Mouse (Mus musculus) intestine, postnatal 0 days (tissue): Measurements from ENCODE around the gene Bloc1s6. TPM values are rescaled to one million over a fixed set of nuclear protein-coding genes. Genes with fewer than 3 reads are reported as not detected.

Experiments
- ATAC-seq: fragments of 200-750 bp; cut with Nextera tagmentation; 2 replicates; pipeline ENCODE4 v1.8.0; 2017; ENCODE audit warnings: mild to moderate bottlenecking, moderate TSS enrichment, moderate library complexity
- H3K27ac ChIP-seq: fragments of 300-500 bp; sonication (generic); 2 replicates; pipeline ENCODE4 v1.5.1; 2014; ENCODE audit warnings: mild to moderate bottlenecking, low read depth, low read length, moderate library complexity
- H3K27me3 ChIP-seq: fragments of 300-500 bp; sonication (generic); replicated peaks from 2 replicates; pipeline ENCODE4 v1.6.1; 2014; ENCODE audit warnings: low read length, mixed read lengths; ENCODE audit not compliant: control insufficient read depth, insufficient read depth
- H3K36me3 ChIP-seq: fragments of 300-500 bp; sonication (generic); 2 replicates; pipeline ENCODE4 v1.6.1; 2014; ENCODE audit warnings: mild to moderate bottlenecking, moderate library complexity; ENCODE audit not compliant: control insufficient read depth, insufficient read depth
- H3K4me1 ChIP-seq: fragments of 300-500 bp; sonication (generic); replicated peaks from 2 replicates; pipeline ENCODE4 v1.6.1; 2014; ENCODE audit warnings: antibody characterized with exemption, low read length, mixed read lengths; ENCODE audit not compliant: control insufficient read depth, insufficient read depth
- H3K4me2 ChIP-seq: fragments of 300-500 bp; sonication (generic); replicated peaks from 2 replicates; pipeline ENCODE4 v1.6.1; 2014; ENCODE audit warnings: low read depth, mild to moderate bottlenecking, moderate library complexity
- H3K4me3 ChIP-seq: fragments of 300-500 bp; sonication (generic); 2 replicates; pipeline ENCODE4 v1.5.1; 2014; ENCODE audit warnings: low read depth, low read length
- H3K9ac ChIP-seq: fragments of 300-500 bp; sonication (generic); 2 replicates; pipeline ENCODE4 v1.6.1; 2014; ENCODE audit warnings: mild to moderate bottlenecking, low read depth, low read length
- H3K9me3 ChIP-seq: fragments of 300-500 bp; sonication (generic); 2 replicates; pipeline ENCODE4 v1.6.1; 2016; ENCODE audit warnings: mixed run types; ENCODE audit not compliant: control insufficient read depth
- CTCF ChIP-seq: sonication (generic); IDR thresholded peaks from 2 replicates; pipeline ENCODE4 v1.5.1; 2016; ENCODE audit warnings: low read depth, mild to moderate bottlenecking, control low read depth, antibody characterized with exemption, moderate library complexity
- WGBS: fragments of 180-500 bp; shearing (Covaris S2); extraction: QIAGEN DNeasy Blood & Tissue Kit; methylation state at CpG from one replicate; pipeline ENCODE4 v1.1.7; 2014; 5-methylcytosine and 5-hydroxymethylcytosine counted together
- polyA plus RNA-seq: library from polyadenylated mRNA; unstranded; fragments of >200 nt; fragmentation: Nextera tagmentation; extraction: Ambion mirVana; gene quantifications from 2 replicates; pipeline ENCODE4 v1.2.1, GENCODE M21; 2015

The Bloc1s6 gene
- polyA plus RNA-seq, 1 experiment from 2014 or later, result 38.3 TPM

GRCm38 (mm10) chr2:122704572-122704971 is 33.7 kb upstream of the Bloc1s6 start:
- no peaks in the 10 kb centered on the region for H3K27me3 ChIP-seq
- ATAC-seq, result no peak
- no peaks in the 10 kb centered on the region for H3K9me3 ChIP-seq
- H3K4me1 ChIP-seq, result peaks cover 5% of the 10 kb centered on the region
- peak overlapping the region; percentile 10; the same call in 1 of the 2 replicates for H3K27ac ChIP-seq
- H3K36me3 ChIP-seq, result no peaks in the 10 kb centered on the region
- TF ChIP-seq CTCF, result no peak
- no peak overlapping the region for H3K4me2 ChIP-seq
- 25% methylated on average over 2 of the region's 2 CpGs for WGBS
- no peak overlapping the region for H3K4me3 ChIP-seq
- no peak overlapping the region for H3K9ac ChIP-seq

GRCm38 (mm10) chr2:122708080-122708479 is 30.2 kb upstream of the Bloc1s6 start:
- Histone ChIP-seq H3K9me3 (no peaks in the 10 kb centered on the region), H3K27ac (peak overlapping the region; percentile 65; the same call in 1 of the 2 replicates), H3K4me2 (no peak overlapping the region), H3K4me1 (no peaks in the 10 kb centered on the region; the same call in 1 of the 2 replicates), H3K36me3 (no peaks in the 10 kb centered on the region), H3K27me3 (no peaks in the 10 kb centered on the region), H3K9ac (no peak overlapping the region), H3K4me3 (no peak overlapping the region)
- WGBS, result 32% methylated on average over 3 of the region's 3 CpGs
- ATAC-seq, result peak; percentile 96
- no peak for TF ChIP-seq CTCF

GRCm38 (mm10) chr2:122709156-122709555 is 29.1 kb upstream of the Bloc1s6 start:
- Histone ChIP-seq H3K4me1 (no peaks in the 10 kb centered on the region; the same call in 1 of the 2 replicates), H3K9ac (no peak overlapping the region), H3K4me2 (no peak overlapping the region), H3K36me3 (no peaks in the 10 kb centered on the region), H3K4me3 (no peak overlapping the region), H3K27ac (peak overlapping the region; percentile 65; the same call in 1 of the 2 replicates), H3K9me3 (no peaks in the 10 kb centered on the region), H3K27me3 (no peaks in the 10 kb centered on the region)
- no peak for ATAC-seq
- 85% methylated on average over 1 of the region's 1 CpGs for WGBS
- no peak for TF ChIP-seq CTCF

DNA sequence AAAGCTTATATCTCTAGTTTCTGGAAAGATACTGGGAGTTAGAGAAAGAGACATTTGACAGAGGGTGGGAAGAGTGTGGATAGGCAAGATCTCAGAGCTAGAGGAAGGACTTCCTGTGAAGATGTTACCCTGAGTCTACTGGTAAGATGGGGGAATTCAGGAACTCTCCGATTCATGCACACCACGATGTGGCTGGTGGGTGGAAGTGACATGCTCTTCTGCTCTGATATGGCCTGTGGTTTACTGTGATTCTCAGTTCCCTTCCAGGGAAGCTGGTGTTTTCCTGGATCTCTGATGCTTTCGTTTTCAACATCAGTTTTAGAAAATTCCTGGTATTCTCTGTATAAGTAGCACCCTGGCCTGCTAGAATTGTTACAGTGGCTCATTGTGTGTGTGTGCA is 26.4 kb upstream of the Bloc1s6 start:
- no peak for TF ChIP-seq CTCF
- H3K4me2 ChIP-seq, result no peak overlapping the region
- H3K9me3 ChIP-seq, result no peaks in the 10 kb centered on the region
- no peak for ATAC-seq
- H3K9ac ChIP-seq, result no peak overlapping the region
- 80% methylated on average over 3 of the region's 3 CpGs for WGBS
- no peaks in the 10 kb centered on the region for H3K27me3 ChIP-seq
- H3K4me3 ChIP-seq, result no peak overlapping the region
- H3K27ac ChIP-seq, result no peak overlapping the region
- no peaks in the 10 kb centered on the region for H3K4me1 ChIP-seq
- no peaks in the 10 kb centered on the region for H3K36me3 ChIP-seq

- Histone ChIP-seq H3K4me2 (no peak overlapping the region), H3K27me3 (no peaks in the 10 kb centered on the region), H3K9ac (no peak overlapping the region), H3K4me3 (no peak overlapping the region), H3K9me3 (no peaks in the 10 kb centered on the region), H3K27ac (no peak overlapping the region), H3K4me1 (no peaks in the 10 kb centered on the region), H3K36me3 (no peaks in the 10 kb centered on the region)
- ATAC-seq, result no peak
- TF ChIP-seq CTCF, result no peak
- WGBS, result 88% methylated on average over 2 of the region's 2 CpGs
Observed at GRCm38 (mm10) chr2:122712848-122713247, 25.5 kb upstream of the Bloc1s6 start.

DNA sequence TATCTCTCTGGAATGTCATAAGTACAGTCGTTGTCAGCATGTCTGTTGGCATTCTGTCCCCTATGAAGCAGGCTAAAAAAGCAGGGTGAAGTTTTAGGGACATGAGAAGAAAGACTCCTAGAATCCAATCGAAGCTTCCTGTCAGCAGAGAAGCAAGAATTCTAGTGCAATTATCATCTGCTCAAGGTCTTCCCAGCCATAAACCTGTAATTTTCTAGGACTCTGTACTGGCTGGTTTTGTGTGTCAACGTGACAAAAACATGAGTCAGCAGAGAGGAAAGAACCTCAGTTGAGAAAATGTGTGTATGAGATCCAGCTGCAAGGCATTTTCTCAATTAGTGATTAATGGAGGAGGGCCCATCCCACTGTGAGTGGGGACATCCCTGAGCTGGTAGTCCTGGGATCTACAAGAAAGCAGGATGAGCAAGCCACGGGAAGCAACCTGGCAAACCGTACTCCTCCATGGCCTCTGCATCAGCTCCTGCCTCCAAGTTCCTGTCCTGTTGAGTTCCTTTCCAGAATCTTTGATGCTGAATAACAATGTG is 23.1 kb upstream of the Bloc1s6 start:
- Histone ChIP-seq H3K27ac (peak overlapping the region; percentile 81), H3K4me1 (no peaks in the 10 kb centered on the region), H3K4me3 (no peak overlapping the region), H3K4me2 (no peak overlapping the region), H3K9ac (no peak overlapping the region), H3K27me3 (no peaks in the 10 kb centered on the region), H3K9me3 (no peaks in the 10 kb centered on the region), H3K36me3 (no peaks in the 10 kb centered on the region)
- no peak for TF ChIP-seq CTCF
- ATAC-seq, result peak; percentile 84
- 44% methylated on average over 5 of the region's 5 CpGs for WGBS

GRCm38 (mm10) chr2:122716301-122716842 is 21.9 kb upstream of the Bloc1s6 start:
- no peak for ATAC-seq
- TF ChIP-seq CTCF, result no peak
- Histone ChIP-seq H3K4me1 (no peaks in the 10 kb centered on the region), H3K4me2 (no peak overlapping the region), H3K36me3 (no peaks in the 10 kb centered on the region), H3K4me3 (no peak overlapping the region), H3K27ac (no peak overlapping the region), H3K27me3 (no peaks in the 10 kb centered on the region), H3K9ac (no peak overlapping the region), H3K9me3 (no peaks in the 10 kb centered on the region)
- 86% methylated on average over 3 of the region's 3 CpGs for WGBS
